Mouse (Mus musculus) left cerebral cortex, adult 8-10 months (tissue): Measurements from ENCODE around the gene Akna. TPM values are rescaled to one million over a fixed set of nuclear protein-coding genes. Genes with fewer than 3 reads are reported as not detected.
A peak's percentile ranks its signal among the peaks of the same experiment; 100 is the strongest.

Source experiments
- DNase-seq, 2 experiments: peaks; one replicate each; pipeline ENCODE4 v3.0.0; 2022; ENCODE audit warnings: low spot score in 2 of 2
- total RNA-seq, 4 experiments: library from RNA; stranded (reverse); gene quantifications; 2 replicates each; pipeline ENCODE4 v1.2.4; 2022

Akna gene
- total RNA-seq, 4 experiments from 2014 or later = 3.6 to 5.3 (median 4.5) TPM

DNA sequence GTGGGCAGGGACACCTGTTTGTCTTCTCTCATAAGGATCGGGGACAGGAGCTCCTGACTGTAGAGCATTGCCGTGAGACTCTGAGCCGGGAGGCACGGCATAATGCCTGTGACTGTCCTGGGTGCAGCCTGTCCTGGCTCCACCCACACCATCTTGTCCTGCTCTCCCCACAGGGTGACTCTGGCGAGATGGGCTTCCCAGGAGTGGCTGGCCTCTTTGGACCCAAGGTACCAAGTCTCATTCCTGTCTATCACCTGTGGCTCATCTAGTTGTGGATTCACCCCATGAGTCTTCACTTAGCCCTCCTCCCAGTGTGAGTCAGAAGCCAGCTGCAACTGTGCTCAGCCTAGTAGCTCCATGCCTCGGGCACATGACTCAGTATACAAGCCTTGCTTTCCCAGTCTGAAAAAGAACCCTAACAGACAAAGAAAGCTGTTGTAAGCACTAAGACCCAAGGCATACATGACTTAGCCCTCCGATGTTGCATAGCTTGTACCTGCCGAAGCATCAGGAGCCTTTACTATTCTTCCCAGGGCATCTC lies 79.8 kb downstream of the Akna start:
- DNase-seq = no peak

DNA sequence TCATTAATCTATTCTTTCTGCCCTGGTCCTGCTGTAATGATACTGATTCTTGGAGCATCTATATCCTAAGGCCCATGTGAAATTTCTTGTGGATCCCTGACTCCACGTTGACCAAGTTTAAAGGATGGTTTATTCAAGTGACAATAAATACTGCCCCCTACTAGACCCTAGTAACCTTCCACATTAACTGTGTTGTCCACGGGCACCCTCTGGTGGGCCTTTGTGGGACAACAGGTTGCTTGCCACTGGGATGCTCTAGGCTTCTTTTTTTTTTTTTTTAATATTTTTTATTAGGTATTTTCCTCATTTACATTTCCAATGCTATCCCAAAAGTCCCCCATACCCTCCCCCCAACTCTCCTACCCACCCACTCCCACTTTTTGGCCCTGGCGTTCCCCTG lies 83.6 kb downstream of the Akna start:
- DNase-seq = peak in 1 of 2 experiments; percentile 64

Other genes starting within 250 kb of the Akna start
- gene Ambp, start 248.6 kb downstream of the Akna start, total RNA-seq = not detected
- gene Kif12, start 231.2 kb downstream of the Akna start, total RNA-seq = under 1 TPM in 1 of 4 experiments, not detected in 3; 0.11 TPM
- gene Col27a1, start 189.3 kb downstream of the Akna start, total RNA-seq = 1 to 10 TPM; 3.7 to 7.4 (median 5.4) TPM
- gene Orm1, start 58.8 kb downstream of the Akna start, total RNA-seq = not detected
- gene Orm3, start 47.2 kb downstream of the Akna start, total RNA-seq = not detected
- not detected for gene Orm2, start 40.9 kb downstream of the Akna start, total RNA-seq
- gene Whrn, start 92.6 kb upstream of the Akna start, total RNA-seq = 10 to 100 TPM; 35.8 to 45.1 (median 41.0) TPM
- 100 to 1,000 TPM; 131 to 157 (median 144) TPM for gene Atp6v1g1, start 141.4 kb upstream of the Akna start, total RNA-seq
- gene Tmem268, start 155.4 kb upstream of the Akna start, total RNA-seq = 10 to 100 TPM; 11.2 to 16.2 (median 14.6) TPM
- gene Gm11213, start 201.9 kb upstream of the Akna start, total RNA-seq = not detected
- not detected for gene Tex48, start 219.1 kb upstream of the Akna start, total RNA-seq